Mouse (Mus musculus) ES-Bruce4 (cell line): ENCODE data around the gene Porcn. TPM values are rescaled to one million over a fixed set of nuclear protein-coding genes. Genes with fewer than 3 reads are reported as not detected.

ENCODE experiments used
- H3K27ac ChIP-seq: 2 replicates; pipeline ENCODE4 v1.5.1; 2012; ENCODE audit warnings: low read length, inconsistent platforms; ENCODE audit not compliant: insufficient read depth
- H3K27me3 ChIP-seq: 2 replicates; pipeline ENCODE4 v1.6.1; 2012; ENCODE audit warnings: mild to moderate bottlenecking, low read length, inconsistent platforms; ENCODE audit not compliant: control insufficient read depth, poor library complexity, insufficient read depth, severe bottlenecking
- H3K36me3 ChIP-seq: 2 replicates; pipeline ENCODE4 v1.6.1; 2012; ENCODE audit warnings: inconsistent platforms, mild to moderate bottlenecking, low read length, moderate library complexity; ENCODE audit not compliant: control insufficient read depth, poor library complexity, insufficient read depth, severe bottlenecking
- H3K4me1 ChIP-seq: one replicate; pipeline ENCODE4 v1.8.1; 2011; ENCODE audit warnings: low read length; ENCODE audit not compliant: control insufficient read depth, insufficient read depth
- H3K4me3 ChIP-seq: 2 replicates; pipeline ENCODE4 v1.5.1; 2011; ENCODE audit warnings: low read depth, mild to moderate bottlenecking, low read length
- H3K9ac ChIP-seq: 2 replicates; pipeline ENCODE4 v1.6.1; 2012; ENCODE audit warnings: low read depth, mild to moderate bottlenecking, inconsistent platforms; ENCODE audit not compliant: poor library complexity, severe bottlenecking
- H3K9me3 ChIP-seq: replicated peaks from 2 replicates; pipeline ENCODE4 v1.6.1; 2012; ENCODE audit warnings: mild to moderate bottlenecking, low read length, inconsistent platforms; ENCODE audit not compliant: control insufficient read depth, poor library complexity, insufficient read depth, severe bottlenecking
- CTCF ChIP-seq: IDR thresholded peaks from one replicate; pipeline ENCODE4 v1.8.1; 2011; ENCODE audit warnings: low read depth, low read length
- EP300 ChIP-seq: IDR thresholded peaks from 2 replicates; pipeline ENCODE4 v1.6.1; 2011; ENCODE audit warnings: low read depth, low read length; ENCODE audit not compliant: insufficient read depth
- POLR2A ChIP-seq: IDR thresholded peaks from one replicate; pipeline ENCODE4 v1.8.1; 2011; ENCODE audit warnings: low read length; ENCODE audit not compliant: insufficient read depth
- polyA plus RNA-seq: library from polyadenylated mRNA; stranded (reverse); fragments of >200 nt; gene quantifications from 2 replicates; pipeline ENCODE4 v1.2.4, GENCODE M21; 2011; ENCODE audit warnings: low read depth; ENCODE audit not compliant: missing spikeins, insufficient read depth, insufficient read length

Gene Porcn
- polyA plus RNA-seq, 1 experiment, result 8.5 TPM

DNA sequence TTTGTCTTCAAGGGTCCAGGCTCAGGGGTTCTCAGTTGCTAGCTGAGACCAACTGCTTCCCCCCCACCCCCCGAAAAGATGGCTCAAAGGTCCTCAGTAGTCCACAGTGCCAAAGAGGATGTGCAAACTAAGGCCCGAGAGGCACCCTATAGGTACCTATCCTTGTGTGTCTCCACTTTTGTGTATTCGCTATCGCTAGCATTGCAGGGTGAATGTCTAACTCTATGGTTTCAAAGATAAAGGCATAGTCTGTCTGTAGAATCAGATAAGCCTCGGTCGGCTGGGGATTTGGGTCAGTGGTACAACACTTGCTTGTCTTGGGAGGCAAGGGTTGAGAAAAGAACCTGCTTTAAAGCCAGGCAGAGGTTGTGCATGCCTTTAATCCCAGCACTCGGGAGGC lies 17.1 kb upstream of the Porcn start:
- peaks cover 2% of the 10 kb centered on the region for H3K4me1 ChIP-seq
- no peaks in the 10 kb centered on the region for H3K9me3 ChIP-seq
- TF ChIP-seq CTCF (no peak), POLR2A (no peak), EP300 (no peak)
- H3K36me3 ChIP-seq, result no peaks in the 10 kb centered on the region
- no peaks in the 10 kb centered on the region; the same call in 1 of the 2 replicates for H3K27me3 ChIP-seq
- no peak overlapping the region for H3K9ac ChIP-seq
- no peak overlapping the region for H3K4me3 ChIP-seq
- no peak overlapping the region for H3K27ac ChIP-seq

DNA sequence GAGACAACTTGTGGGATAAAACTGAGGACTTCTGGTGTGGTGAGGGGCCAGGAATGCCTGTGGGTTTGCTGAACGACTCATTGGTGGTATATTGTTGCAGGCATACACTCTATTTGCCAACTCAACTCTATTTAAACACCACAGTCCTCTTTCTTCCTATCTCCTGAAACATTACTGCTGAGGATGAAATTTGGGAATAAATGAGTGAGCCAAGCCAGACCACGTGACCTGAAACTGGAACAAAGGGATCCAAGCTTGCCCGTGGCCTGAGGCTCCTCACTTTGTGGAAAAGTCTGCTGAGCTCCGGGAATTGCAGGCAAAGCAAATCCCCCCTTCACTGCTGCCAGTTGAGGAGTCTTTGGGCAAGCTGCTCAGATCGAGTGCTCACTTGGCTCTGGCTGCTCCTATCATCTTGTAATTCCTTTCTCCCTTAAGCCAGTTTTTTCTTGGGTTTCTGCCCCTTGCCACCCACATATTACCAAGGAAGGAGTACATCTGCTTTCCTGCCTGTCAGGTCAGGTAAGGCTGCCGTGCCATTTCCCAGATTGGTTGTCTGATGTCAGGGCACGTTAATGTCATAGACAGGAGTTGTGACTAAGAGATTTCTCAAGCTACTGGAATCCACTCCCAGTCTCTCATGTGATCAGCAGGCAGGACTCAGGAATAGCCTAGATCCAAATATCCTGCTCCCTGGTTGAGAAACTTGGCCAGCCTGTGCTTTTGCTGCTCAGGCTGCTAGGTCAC lies 16.5 kb upstream of the Porcn start:
- no peak overlapping the region for H3K27ac ChIP-seq
- H3K27me3 ChIP-seq, result no peaks in the 10 kb centered on the region; the same call in 1 of the 2 replicates
- no peak overlapping the region for H3K9ac ChIP-seq
- TF ChIP-seq EP300 (no peak), POLR2A (no peak), CTCF (no peak)
- peaks cover 2% of the 10 kb centered on the region for H3K4me1 ChIP-seq
- no peaks in the 10 kb centered on the region for H3K36me3 ChIP-seq
- no peaks in the 10 kb centered on the region for H3K9me3 ChIP-seq
- H3K4me3 ChIP-seq, result no peak overlapping the region

DNA sequence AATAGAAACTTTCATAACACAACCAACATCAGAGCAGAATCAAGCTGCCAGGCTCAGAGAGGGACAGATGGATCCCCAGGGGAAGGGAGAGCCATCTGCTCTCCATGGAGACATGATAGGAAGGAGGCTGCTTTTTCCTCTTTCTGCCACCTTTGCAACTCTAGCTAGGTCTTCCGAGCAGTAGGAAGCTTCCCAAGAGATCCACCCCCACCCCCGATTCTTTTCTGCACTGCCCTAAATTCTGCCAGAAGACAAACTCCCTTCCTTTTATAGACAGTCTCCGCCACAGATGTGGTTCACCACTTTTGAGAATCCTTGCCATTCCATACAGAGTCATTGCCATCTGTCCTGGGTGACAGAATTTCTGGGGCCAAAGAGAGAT lies 16.0 kb upstream of the Porcn start:
- Histone ChIP-seq H3K4me1 (peaks cover 2% of the 10 kb centered on the region), H3K9me3 (no peaks in the 10 kb centered on the region), H3K27me3 (no peaks in the 10 kb centered on the region; the same call in 1 of the 2 replicates), H3K36me3 (no peaks in the 10 kb centered on the region), H3K9ac (no peak overlapping the region), H3K4me3 (no peak overlapping the region), H3K27ac (no peak overlapping the region)
- no peak for TF ChIP-seq POLR2A
- TF ChIP-seq EP300, result no peak
- no peak for TF ChIP-seq CTCF

DNA sequence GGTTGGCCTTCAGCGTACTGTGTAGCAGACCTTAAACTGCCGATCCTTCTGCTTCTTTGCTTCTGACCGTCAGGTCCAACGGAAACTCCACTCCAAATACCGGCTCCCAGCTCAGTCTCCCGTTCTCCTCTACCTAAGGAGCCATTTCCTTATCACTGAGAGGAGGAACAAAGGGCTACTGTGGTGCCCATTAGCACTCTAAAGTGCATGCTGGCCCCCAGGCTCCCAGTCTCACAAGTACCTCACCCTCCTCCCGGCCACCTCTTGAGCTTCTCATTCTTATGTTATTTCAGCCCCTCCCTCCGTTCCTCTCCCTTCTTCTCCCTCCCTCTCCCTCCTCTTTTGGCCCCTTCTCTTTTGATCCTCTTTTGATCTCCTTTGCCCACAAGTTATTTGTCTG lies 13.3 kb upstream of the Porcn start:
- H3K9me3 ChIP-seq, result no peaks in the 10 kb centered on the region
- peak overlapping the region; percentile 71; the same call in 1 of the 2 replicates for H3K27ac ChIP-seq
- no peaks in the 10 kb centered on the region; the same call in 1 of the 2 replicates for H3K27me3 ChIP-seq
- no peak overlapping the region for H3K9ac ChIP-seq
- no peaks in the 10 kb centered on the region for H3K36me3 ChIP-seq
- no peak overlapping the region for H3K4me3 ChIP-seq
- TF ChIP-seq CTCF (no peak), POLR2A (no peak), EP300 (peak; percentile 91)
- peaks cover 2% of the 10 kb centered on the region for H3K4me1 ChIP-seq

DNA sequence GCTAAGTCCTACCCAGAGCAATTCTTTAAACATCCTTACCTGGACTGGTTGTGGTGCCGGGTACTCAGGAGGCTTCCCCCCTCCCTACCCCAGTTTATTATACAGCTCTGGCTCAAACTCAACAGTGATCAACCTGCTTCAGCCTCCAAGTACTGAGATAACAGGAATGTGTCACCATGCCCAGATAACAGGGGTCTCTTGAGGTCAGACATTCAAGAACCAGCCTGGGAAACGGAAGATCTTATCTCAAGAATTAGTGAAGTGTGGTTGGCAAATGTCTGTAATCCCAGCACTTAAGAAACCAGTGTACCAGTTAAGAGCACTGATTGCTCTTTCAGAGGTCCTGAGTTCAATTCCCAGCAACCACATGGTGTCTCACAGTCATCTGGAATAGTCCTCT lies 11.8 kb upstream of the Porcn start:
- H3K4me3 ChIP-seq, result no peak overlapping the region
- H3K4me1 ChIP-seq, result peaks cover 2% of the 10 kb centered on the region
- no peak overlapping the region for H3K27ac ChIP-seq
- no peaks in the 10 kb centered on the region for H3K36me3 ChIP-seq
- no peaks in the 10 kb centered on the region for H3K9me3 ChIP-seq
- H3K27me3 ChIP-seq, result no peaks in the 10 kb centered on the region; the same call in 1 of the 2 replicates
- no peak overlapping the region for H3K9ac ChIP-seq
- TF ChIP-seq POLR2A, result no peak
- TF ChIP-seq EP300, result no peak
- TF ChIP-seq CTCF, result no peak

GRCm38 (mm10) chrX:8217383-8217782 lies 11.1 kb upstream of the Porcn start:
- Histone ChIP-seq H3K27ac (no peak overlapping the region), H3K9ac (no peak overlapping the region), H3K9me3 (no peaks in the 10 kb centered on the region), H3K27me3 (no peaks in the 10 kb centered on the region; the same call in 1 of the 2 replicates), H3K4me1 (peaks cover 2% of the 10 kb centered on the region), H3K4me3 (no peak overlapping the region), H3K36me3 (no peaks in the 10 kb centered on the region)
- TF ChIP-seq CTCF (no peak), EP300 (no peak), POLR2A (no peak)
